Mouse (Mus musculus): ENCODE measurements at regions not wholly inside any gene's neighbourhood (a gene's known extent, or its start where the extent isn't known, plus 50 kb on each side); places are given as distances from the start of the nearest gene placed in this dataset.

DNA sequence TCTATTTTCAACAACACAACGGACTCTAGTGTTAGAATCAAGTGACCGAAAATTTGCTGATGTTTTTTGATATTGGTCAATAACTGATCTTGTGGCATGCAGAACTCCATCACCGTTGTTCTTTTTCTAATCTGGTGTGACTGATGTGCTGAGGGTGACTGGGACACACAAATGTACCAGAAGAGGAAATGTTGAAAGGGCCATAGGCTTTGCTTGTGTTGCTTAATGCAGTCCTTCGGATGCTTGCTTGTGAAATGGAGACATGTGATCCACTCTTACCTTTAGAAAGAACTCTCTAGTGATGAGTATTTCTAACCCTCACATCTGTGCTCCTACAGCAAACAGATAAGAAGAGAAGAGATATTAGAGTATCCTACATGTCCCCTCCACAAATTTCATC is 145.9 kb upstream of the Thbs1 start:
- Histone ChIP-seq H3K27ac (ENCODE audit: low read depth, low read length) (no peak overlapping the region), H3K9me3 (ENCODE audit: control insufficient read depth, low read length) (no peaks in the 10 kb centered on the region), H3K27me3 (ENCODE audit: control insufficient read depth, insufficient read depth, low read length) (no peaks in the 10 kb centered on the region), H3K4me3 (ENCODE audit: low read depth, low read length) (no peak overlapping the region), H3K9ac (ENCODE audit: low read length) (no peak overlapping the region), H3K4me2 (ENCODE audit: low read depth) (no peak overlapping the region), H3K36me3 (ENCODE audit: control insufficient read depth, insufficient read depth, low read length) (no peaks in the 10 kb centered on the region), H3K4me1 (ENCODE audit: control insufficient read depth, insufficient read depth, low read length) (no peaks in the 10 kb centered on the region)
- no peak for DNase-seq (ENCODE audit: low spot score)
- 94% methylated on average over 4 of the region's 4 CpGs for WGBS
- no peak for ATAC-seq (ENCODE audit: insufficient read depth, low FRiP score, low TSS enrichment)

DNA sequence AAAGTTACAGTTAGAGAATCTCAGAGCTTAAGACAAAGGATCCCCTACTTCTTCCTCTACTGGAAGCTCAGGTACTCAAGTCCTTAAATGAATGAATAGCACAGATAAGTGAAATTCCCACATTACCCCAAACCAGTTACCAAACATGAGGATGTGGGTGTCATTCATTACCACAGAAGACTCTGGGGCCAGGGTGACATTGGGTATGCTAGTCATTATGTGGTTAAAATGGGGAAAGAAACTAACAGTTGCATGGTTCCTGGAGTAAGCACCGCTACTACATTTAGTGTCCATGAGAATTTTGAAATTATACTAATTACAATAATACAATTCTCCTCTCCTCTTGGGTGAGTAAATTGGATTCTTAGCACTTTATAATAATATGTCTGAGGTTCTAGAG is 142.9 kb upstream of the Thbs1 start:
- Histone ChIP-seq H3K36me3 (ENCODE audit: control insufficient read depth, insufficient read depth, low read length) (no peaks in the 10 kb centered on the region), H3K27me3 (ENCODE audit: control insufficient read depth, insufficient read depth, low read length) (no peaks in the 10 kb centered on the region), H3K4me3 (ENCODE audit: low read depth, low read length) (no peak overlapping the region), H3K27ac (ENCODE audit: low read depth, low read length) (no peak overlapping the region), H3K9me3 (ENCODE audit: control insufficient read depth, low read length) (no peaks in the 10 kb centered on the region), H3K4me2 (ENCODE audit: low read depth) (no peak overlapping the region), H3K4me1 (ENCODE audit: control insufficient read depth, insufficient read depth, low read length) (no peaks in the 10 kb centered on the region), H3K9ac (ENCODE audit: low read length) (no peak overlapping the region)
- ATAC-seq (ENCODE audit: insufficient read depth, low FRiP score, low TSS enrichment), result no peak
- 97% methylated on average over 1 of the region's 1 CpGs for WGBS
- DNase-seq (ENCODE audit: low spot score), result no peak

DNA sequence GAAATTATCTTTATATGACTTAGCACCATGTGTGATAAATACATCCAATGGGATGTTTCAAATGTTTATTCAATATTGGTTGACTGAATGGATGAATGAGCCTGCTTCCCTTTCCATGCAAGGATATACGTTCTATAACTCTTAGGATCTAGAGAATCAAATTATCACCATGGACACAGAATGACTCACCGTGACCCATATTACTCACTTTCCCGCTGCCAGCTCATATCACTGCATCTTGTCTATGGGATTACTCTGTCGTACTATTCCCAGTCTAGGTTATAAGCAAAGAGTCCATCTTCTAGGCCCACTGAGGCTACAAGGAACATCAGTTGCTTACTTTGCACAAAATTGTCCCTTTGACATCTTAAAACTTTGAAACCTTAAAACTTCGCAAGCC is 141.0 kb upstream of the Thbs1 start:
- H3K4me3 ChIP-seq (ENCODE audit: low read depth, low read length), result no peak overlapping the region
- no peaks in the 10 kb centered on the region for H3K4me1 ChIP-seq (ENCODE audit: control insufficient read depth, insufficient read depth, low read length)
- WGBS, result 88% methylated on average over 5 of the region's 5 CpGs
- ATAC-seq (ENCODE audit: insufficient read depth, low FRiP score, low TSS enrichment) (no peak), DNase-seq (ENCODE audit: low spot score) (no peak)
- no peak overlapping the region for H3K4me2 ChIP-seq (ENCODE audit: low read depth)
- H3K9ac ChIP-seq (ENCODE audit: low read length), result no peak overlapping the region
- no peak overlapping the region for H3K27ac ChIP-seq (ENCODE audit: low read depth, low read length)
- no peaks in the 10 kb centered on the region for H3K27me3 ChIP-seq (ENCODE audit: control insufficient read depth, insufficient read depth, low read length)
- no peaks in the 10 kb centered on the region for H3K9me3 ChIP-seq (ENCODE audit: control insufficient read depth, low read length)
- H3K36me3 ChIP-seq (ENCODE audit: control insufficient read depth, insufficient read depth, low read length), result no peaks in the 10 kb centered on the region

DNA sequence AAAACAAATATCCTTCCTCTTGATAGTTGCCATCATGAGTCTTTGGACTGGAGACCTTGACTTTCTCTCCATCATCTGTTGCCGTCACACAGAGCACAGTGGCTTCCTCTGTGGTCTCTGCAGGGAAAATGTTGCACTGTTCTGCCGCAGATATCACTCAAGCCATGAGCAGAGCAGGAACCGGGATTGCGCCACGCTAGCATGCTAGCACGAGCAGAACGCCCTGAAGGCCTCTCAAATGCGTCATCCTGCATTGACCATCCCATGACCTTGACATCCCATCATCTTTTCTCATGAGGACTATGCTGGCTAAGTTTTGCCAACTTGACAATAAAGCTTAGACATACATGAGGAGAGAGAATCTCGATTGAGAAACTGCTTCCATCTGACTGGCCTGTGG is 134.6 kb upstream of the Thbs1 start:
- Histone ChIP-seq H3K27me3 (ENCODE audit: control insufficient read depth, insufficient read depth, low read length) (no peaks in the 10 kb centered on the region), H3K27ac (ENCODE audit: low read depth, low read length) (no peak overlapping the region), H3K4me1 (ENCODE audit: control insufficient read depth, insufficient read depth, low read length) (no peaks in the 10 kb centered on the region), H3K4me2 (ENCODE audit: low read depth) (no peak overlapping the region), H3K36me3 (ENCODE audit: control insufficient read depth, insufficient read depth, low read length) (no peaks in the 10 kb centered on the region), H3K9ac (ENCODE audit: low read length) (no peak overlapping the region), H3K9me3 (ENCODE audit: control insufficient read depth, low read length) (no peaks in the 10 kb centered on the region), H3K4me3 (ENCODE audit: low read depth, low read length) (no peak overlapping the region)
- DNase-seq (ENCODE audit: low spot score) (no peak), ATAC-seq (ENCODE audit: insufficient read depth, low FRiP score, low TSS enrichment) (no peak)
- WGBS, result 91% methylated on average over 9 of the region's 9 CpGs

DNA sequence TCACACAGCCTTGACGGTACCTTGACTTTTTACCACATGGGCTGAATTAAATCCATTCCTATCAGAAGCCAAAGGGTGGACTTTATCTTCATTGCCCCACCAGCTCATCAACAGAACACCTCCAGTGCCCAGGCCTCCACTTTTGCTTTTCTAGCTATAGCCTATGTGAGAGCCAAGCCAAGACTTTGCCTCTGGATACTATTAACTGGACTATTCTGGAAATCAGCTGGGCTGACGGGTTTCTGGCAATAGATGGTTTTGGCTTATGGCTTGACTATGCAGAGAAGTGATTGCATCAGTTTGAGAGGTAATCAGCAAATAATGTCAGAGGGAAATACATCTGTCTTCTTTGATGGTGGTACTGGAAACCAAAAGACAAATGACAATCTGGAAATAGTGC is 130.8 kb upstream of the Thbs1 start:
- H3K27me3 ChIP-seq (ENCODE audit: control insufficient read depth, insufficient read depth, low read length), result no peaks in the 10 kb centered on the region
- no peaks in the 10 kb centered on the region for H3K4me1 ChIP-seq (ENCODE audit: control insufficient read depth, insufficient read depth, low read length)
- WGBS, result 99% methylated on average over 2 of the region's 2 CpGs
- no peaks in the 10 kb centered on the region for H3K36me3 ChIP-seq (ENCODE audit: control insufficient read depth, insufficient read depth, low read length)
- ATAC-seq (ENCODE audit: insufficient read depth, low FRiP score, low TSS enrichment), result no peak
- no peaks in the 10 kb centered on the region for H3K9me3 ChIP-seq (ENCODE audit: control insufficient read depth, low read length)
- no peak overlapping the region for H3K4me3 ChIP-seq (ENCODE audit: low read depth, low read length)
- no peak for DNase-seq (ENCODE audit: low spot score)
- no peak overlapping the region for H3K27ac ChIP-seq (ENCODE audit: low read depth, low read length)
- H3K4me2 ChIP-seq (ENCODE audit: low read depth), result no peak overlapping the region
- H3K9ac ChIP-seq (ENCODE audit: low read length), result no peak overlapping the region

DNA sequence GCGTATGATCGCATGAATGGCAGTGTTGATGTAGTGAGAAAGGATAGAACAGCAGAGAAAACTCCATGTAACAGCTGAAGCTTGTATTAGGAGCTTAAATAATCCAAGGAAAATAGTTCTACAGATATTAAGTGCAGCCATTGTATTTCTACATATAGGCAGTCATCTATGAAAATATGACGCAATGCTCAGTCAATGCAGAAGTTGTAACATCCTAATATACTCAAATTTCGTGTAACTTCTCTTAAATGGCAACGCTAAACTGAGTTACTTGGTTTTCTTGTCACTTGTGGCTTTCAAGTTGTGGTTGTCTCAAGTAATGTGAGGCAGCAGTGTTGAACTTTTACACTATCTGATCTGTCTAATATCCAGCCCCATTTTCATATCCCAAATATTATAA is 127.1 kb upstream of the Thbs1 start:
- Histone ChIP-seq H3K4me2 (ENCODE audit: low read depth) (no peak overlapping the region), H3K27me3 (ENCODE audit: control insufficient read depth, insufficient read depth, low read length) (no peaks in the 10 kb centered on the region), H3K4me3 (ENCODE audit: low read depth, low read length) (no peak overlapping the region), H3K36me3 (ENCODE audit: control insufficient read depth, insufficient read depth, low read length) (no peaks in the 10 kb centered on the region), H3K4me1 (ENCODE audit: control insufficient read depth, insufficient read depth, low read length) (no peaks in the 10 kb centered on the region), H3K9ac (ENCODE audit: low read length) (no peak overlapping the region), H3K27ac (ENCODE audit: low read depth, low read length) (no peak overlapping the region), H3K9me3 (ENCODE audit: control insufficient read depth, low read length) (no peaks in the 10 kb centered on the region)
- 95% methylated on average over 5 of the region's 5 CpGs for WGBS
- no peak for DNase-seq (ENCODE audit: low spot score)
- ATAC-seq (ENCODE audit: insufficient read depth, low FRiP score, low TSS enrichment), result no peak

DNA sequence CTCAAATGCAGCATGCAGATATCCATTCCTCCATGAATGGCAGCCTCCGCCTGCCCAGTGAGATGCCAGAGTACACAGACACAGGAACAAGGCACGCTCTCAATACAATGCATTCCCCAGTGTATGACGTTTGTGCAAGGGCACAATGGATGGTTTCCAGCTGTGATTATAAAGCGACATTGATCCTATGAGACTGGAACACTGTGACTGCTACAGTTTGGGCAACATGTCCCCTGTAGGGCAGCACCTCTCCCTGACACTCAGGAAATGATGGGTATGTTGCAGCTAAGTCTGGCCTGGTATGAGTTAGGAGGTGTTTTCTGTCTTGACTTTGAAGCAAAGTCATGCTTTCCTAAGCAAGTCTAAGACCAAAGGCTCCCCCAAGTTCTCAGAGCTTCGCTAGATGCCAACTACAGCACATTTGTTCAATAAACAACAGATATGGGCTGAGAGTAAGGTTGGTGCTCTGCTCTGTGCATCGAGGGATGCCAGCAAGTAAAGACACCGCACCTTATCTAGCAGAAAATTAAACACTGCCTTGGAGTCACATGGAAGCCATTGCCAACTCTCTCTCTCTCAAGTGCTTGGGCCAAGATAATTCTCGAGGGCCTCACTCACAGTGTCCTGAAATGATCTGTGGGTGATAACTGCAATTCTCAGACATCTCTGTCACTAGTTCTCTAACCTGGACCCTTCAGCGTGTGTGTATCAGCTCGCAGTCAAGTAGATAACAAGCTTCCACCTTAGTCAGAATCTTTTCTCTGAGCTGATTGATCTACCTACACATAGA is 124.1 kb upstream of the Thbs1 start:
- Histone ChIP-seq H3K27ac (ENCODE audit: low read depth, low read length) (no peak overlapping the region), H3K4me3 (ENCODE audit: low read depth, low read length) (no peak overlapping the region), H3K4me1 (ENCODE audit: control insufficient read depth, insufficient read depth, low read length) (no peaks in the 10 kb centered on the region), H3K9ac (ENCODE audit: low read length) (no peak overlapping the region), H3K27me3 (ENCODE audit: control insufficient read depth, insufficient read depth, low read length) (no peaks in the 10 kb centered on the region), H3K36me3 (ENCODE audit: control insufficient read depth, insufficient read depth, low read length) (no peaks in the 10 kb centered on the region), H3K4me2 (ENCODE audit: low read depth) (no peak overlapping the region), H3K9me3 (ENCODE audit: control insufficient read depth, low read length) (no peaks in the 10 kb centered on the region)
- DNase-seq (ENCODE audit: low spot score) (no peak), ATAC-seq (ENCODE audit: insufficient read depth, low FRiP score, low TSS enrichment) (no peak)
- WGBS, result 76% methylated on average over 10 of the region's 10 CpGs

DNA sequence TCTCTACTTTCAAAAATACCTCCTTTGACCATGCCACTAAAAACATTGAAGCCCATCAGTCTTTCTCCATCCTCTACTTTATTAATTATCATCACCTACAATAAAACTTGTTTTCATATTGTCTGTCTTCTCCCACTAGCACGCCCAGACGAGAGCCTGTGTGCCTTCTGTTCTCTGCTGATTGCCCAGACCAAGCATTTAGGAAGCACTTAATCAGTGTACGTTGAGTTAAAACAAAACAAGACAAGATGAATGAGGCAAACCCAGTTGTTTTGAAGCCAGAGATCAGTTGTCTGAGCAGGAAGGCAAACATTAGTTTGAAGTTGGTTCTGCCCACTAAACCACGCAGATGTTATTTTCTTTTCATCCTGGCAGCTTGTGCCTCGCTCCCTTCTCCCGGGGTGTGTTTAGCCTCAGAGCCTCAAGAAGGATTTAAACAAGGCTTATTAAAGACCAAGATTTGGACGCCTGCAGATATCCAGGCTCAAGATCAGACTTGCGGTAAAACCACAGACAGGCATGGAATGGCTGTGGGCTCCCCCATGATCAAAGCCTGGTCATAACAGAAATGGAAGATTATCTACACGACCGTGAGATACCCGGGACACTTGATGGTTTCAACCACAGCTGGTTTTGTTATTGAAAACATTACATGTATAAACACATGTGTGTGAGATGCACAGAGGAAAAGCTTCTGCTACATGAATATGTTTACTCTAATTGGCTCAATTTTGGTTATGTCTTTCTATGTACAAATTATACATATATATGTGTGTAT is 123.1 kb upstream of the Thbs1 start:
- Histone ChIP-seq H3K4me2 (ENCODE audit: low read depth) (no peak overlapping the region), H3K27me3 (ENCODE audit: control insufficient read depth, insufficient read depth, low read length) (no peaks in the 10 kb centered on the region), H3K36me3 (ENCODE audit: control insufficient read depth, insufficient read depth, low read length) (no peaks in the 10 kb centered on the region), H3K27ac (ENCODE audit: low read depth, low read length) (no peak overlapping the region), H3K9ac (ENCODE audit: low read length) (no peak overlapping the region), H3K9me3 (ENCODE audit: control insufficient read depth, low read length) (no peaks in the 10 kb centered on the region), H3K4me1 (ENCODE audit: control insufficient read depth, insufficient read depth, low read length) (no peaks in the 10 kb centered on the region), H3K4me3 (ENCODE audit: low read depth, low read length) (no peak overlapping the region)
- no peak for DNase-seq (ENCODE audit: low spot score)
- WGBS, result 61% methylated on average over 11 of the region's 11 CpGs
- no peak for ATAC-seq (ENCODE audit: insufficient read depth, low FRiP score, low TSS enrichment)

DNA sequence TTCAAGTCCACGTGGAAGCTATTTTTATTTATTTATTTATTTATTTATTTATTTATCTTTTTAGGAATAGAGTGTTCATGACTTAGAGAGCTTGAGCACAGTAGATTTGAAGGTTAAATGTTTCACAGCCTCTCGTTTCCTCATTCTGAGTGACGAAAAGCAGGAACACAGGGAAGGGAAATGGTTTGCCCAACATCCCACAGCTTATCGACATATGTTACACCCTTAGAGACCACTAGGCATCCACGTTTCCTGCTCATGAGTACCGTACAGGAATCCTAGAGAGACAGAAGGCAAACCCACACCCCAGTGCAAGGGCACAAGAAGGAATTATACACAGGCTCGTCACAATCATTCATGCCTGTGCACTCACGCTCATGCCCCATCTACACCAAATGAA is 122.5 kb upstream of the Thbs1 start:
- Histone ChIP-seq H3K4me3 (ENCODE audit: low read depth, low read length) (no peak overlapping the region), H3K4me1 (ENCODE audit: control insufficient read depth, insufficient read depth, low read length) (no peaks in the 10 kb centered on the region), H3K36me3 (ENCODE audit: control insufficient read depth, insufficient read depth, low read length) (no peaks in the 10 kb centered on the region), H3K9ac (ENCODE audit: low read length) (no peak overlapping the region), H3K9me3 (ENCODE audit: control insufficient read depth, low read length) (no peaks in the 10 kb centered on the region), H3K27ac (ENCODE audit: low read depth, low read length) (no peak overlapping the region), H3K27me3 (ENCODE audit: control insufficient read depth, insufficient read depth, low read length) (no peaks in the 10 kb centered on the region), H3K4me2 (ENCODE audit: low read depth) (no peak overlapping the region)
- 78% methylated on average over 8 of the region's 8 CpGs for WGBS
- ATAC-seq (ENCODE audit: insufficient read depth, low FRiP score, low TSS enrichment) (no peak), DNase-seq (ENCODE audit: low spot score) (no peak)
